Mouse (Mus musculus): ENCODE data around the gene Mta3. TPM values are rescaled to one million over a fixed set of nuclear protein-coding genes. Genes with fewer than 3 reads are reported as not detected.

Gene Mta3
- polyA plus RNA-seq, 1 experiment from 2014 or later: 44.2 TPM

DNA sequence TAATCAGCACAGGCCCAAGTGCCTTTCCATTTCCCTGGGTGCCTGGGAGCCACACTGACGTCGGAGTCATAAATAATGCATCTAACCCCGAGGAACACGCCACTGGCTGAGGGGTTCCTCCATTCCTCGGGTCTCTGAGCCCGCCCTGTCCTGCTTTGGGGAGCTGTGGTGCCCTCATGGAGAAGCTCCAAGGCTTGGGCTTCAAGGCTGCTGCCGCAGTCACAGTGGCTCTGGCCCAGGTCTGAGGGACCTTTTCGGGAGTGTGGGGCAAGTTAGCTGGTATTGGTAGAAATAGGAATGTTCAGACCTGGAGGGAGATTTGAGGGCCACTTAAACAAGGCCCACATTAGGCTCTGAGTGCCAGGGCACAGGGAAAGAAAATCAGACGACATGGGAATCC lies 12.0 kb upstream of the Mta3 start:
- ATAC-seq (ENCODE audit: low FRiP score, low TSS enrichment): no peak
- Histone ChIP-seq H3K9ac (ENCODE audit: low read length) (no peak overlapping the region), H3K4me1 (replicated peaks; ENCODE audit: control insufficient read depth, insufficient read depth) (no peaks in the 10 kb centered on the region), H3K4me3 (ENCODE audit: low read depth, low read length) (no peak overlapping the region), H3K27ac (replicated peaks) (no peak overlapping the region), H3K27me3 (ENCODE audit: control insufficient read depth, insufficient read depth, low read length) (no peaks in the 10 kb centered on the region), H3K4me2 (replicated peaks; ENCODE audit: low read depth) (no peak overlapping the region), H3K36me3 (ENCODE audit: control insufficient read depth, insufficient read depth, low read length) (no peaks in the 10 kb centered on the region), H3K9me3 (ENCODE audit: control insufficient read depth, low read length) (no peaks in the 10 kb centered on the region)
- no peak for DNase-seq (ENCODE audit: low spot score)
- TF ChIP-seq CTCF (IDR thresholded peaks at IDR 0.05; ENCODE audit: low read depth): no peak
- 50% methylated on average over 9 of the region's 9 CpGs for WGBS

DNA sequence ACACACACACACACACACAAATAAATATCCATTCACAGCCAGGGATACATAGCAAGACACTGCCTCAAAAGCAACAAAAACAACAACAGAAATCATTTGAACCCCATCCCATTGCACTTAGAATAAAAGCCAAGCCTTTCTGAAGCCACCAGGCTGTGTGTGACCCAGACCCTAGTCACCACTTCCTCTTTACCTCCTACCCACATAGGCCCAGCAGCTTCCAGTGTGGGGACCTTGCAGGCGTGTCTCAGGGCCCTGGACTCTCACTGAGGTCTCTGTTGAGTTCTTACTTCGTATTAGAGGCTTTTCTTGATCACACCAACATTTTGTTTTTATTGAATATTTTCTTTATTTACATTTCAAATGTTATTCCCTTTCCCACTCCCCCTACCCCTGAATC lies 10.2 kb upstream of the Mta3 start:
- no peak overlapping the region for H3K27ac ChIP-seq (replicated peaks)
- no peaks in the 10 kb centered on the region for H3K36me3 ChIP-seq (ENCODE audit: control insufficient read depth, insufficient read depth, low read length)
- no peak overlapping the region for H3K4me3 ChIP-seq (ENCODE audit: low read depth, low read length)
- H3K4me2 ChIP-seq (replicated peaks; ENCODE audit: low read depth): no peak overlapping the region
- no peaks in the 10 kb centered on the region for H3K4me1 ChIP-seq (replicated peaks; ENCODE audit: control insufficient read depth, insufficient read depth)
- no peaks in the 10 kb centered on the region for H3K27me3 ChIP-seq (ENCODE audit: control insufficient read depth, insufficient read depth, low read length)
- no peak overlapping the region for H3K9ac ChIP-seq (ENCODE audit: low read length)
- DNase-seq (ENCODE audit: low spot score) (no peak), ATAC-seq (ENCODE audit: low FRiP score, low TSS enrichment) (no peak)
- TF ChIP-seq CTCF (IDR thresholded peaks at IDR 0.05; ENCODE audit: low read depth): no peak
- no peak for TF ChIP-seq EP300 (optimal IDR thresholded peaks at IDR 0.05)
- no peaks in the 10 kb centered on the region for H3K9me3 ChIP-seq (ENCODE audit: control insufficient read depth, low read length)
- WGBS: 75% methylated on average over 2 of the region's 2 CpGs

- no peaks in the 10 kb centered on the region for H3K9me3 ChIP-seq (ENCODE audit: control insufficient read depth, low read length)
- H3K27ac ChIP-seq (replicated peaks): peak overlapping the region; percentile 83
- no peak overlapping the region for H3K4me3 ChIP-seq (ENCODE audit: low read depth, low read length)
- no peaks in the 10 kb centered on the region for H3K4me1 ChIP-seq (replicated peaks; ENCODE audit: control insufficient read depth, insufficient read depth)
- TF ChIP-seq EP300 (optimal IDR thresholded peaks at IDR 0.05): peak; percentile 46
- TF ChIP-seq CTCF (IDR thresholded peaks at IDR 0.05; ENCODE audit: low read depth): no peak
- DNase-seq (ENCODE audit: low spot score) (peak; percentile 81), ATAC-seq (ENCODE audit: low FRiP score, low TSS enrichment) (peak; percentile 95)
- no peak overlapping the region for H3K9ac ChIP-seq (ENCODE audit: low read length)
- no peak overlapping the region for H3K4me2 ChIP-seq (replicated peaks; ENCODE audit: low read depth)
- WGBS: 66% methylated on average over 8 of the region's 8 CpGs
- H3K27me3 ChIP-seq (ENCODE audit: control insufficient read depth, insufficient read depth, low read length): no peaks in the 10 kb centered on the region
- no peaks in the 10 kb centered on the region for H3K36me3 ChIP-seq (ENCODE audit: control insufficient read depth, insufficient read depth, low read length)
These were observed 6.8 kb upstream of the Mta3 start for GRCm38 (mm10) chr17:83699062-83699724.

GRCm38 (mm10) chr17:83700125-83700524 lies 5.8 kb upstream of the Mta3 start:
- Histone ChIP-seq H3K4me2 (replicated peaks; ENCODE audit: low read depth) (no peak overlapping the region), H3K4me3 (ENCODE audit: low read depth, low read length) (no peak overlapping the region), H3K27ac (replicated peaks) (peak overlapping the region; percentile 83), H3K9ac (ENCODE audit: low read length) (no peak overlapping the region), H3K4me1 (replicated peaks; ENCODE audit: control insufficient read depth, insufficient read depth) (no peaks in the 10 kb centered on the region), H3K36me3 (ENCODE audit: control insufficient read depth, insufficient read depth, low read length) (no peaks in the 10 kb centered on the region), H3K27me3 (ENCODE audit: control insufficient read depth, insufficient read depth, low read length) (no peaks in the 10 kb centered on the region), H3K9me3 (ENCODE audit: control insufficient read depth, low read length) (no peaks in the 10 kb centered on the region)
- WGBS: 79% methylated on average over 9 of the region's 9 CpGs
- TF ChIP-seq CTCF (IDR thresholded peaks at IDR 0.05; ENCODE audit: low read depth) (no peak), EP300 (optimal IDR thresholded peaks at IDR 0.05) (no peak)
- ATAC-seq (ENCODE audit: low FRiP score, low TSS enrichment) (no peak), DNase-seq (ENCODE audit: low spot score) (no peak)

- no peak for DNase-seq (ENCODE audit: low spot score)
These were observed 1.5 kb upstream of the Mta3 start for GRCm38 (mm10) chr17:83704469-83704868.

DNA sequence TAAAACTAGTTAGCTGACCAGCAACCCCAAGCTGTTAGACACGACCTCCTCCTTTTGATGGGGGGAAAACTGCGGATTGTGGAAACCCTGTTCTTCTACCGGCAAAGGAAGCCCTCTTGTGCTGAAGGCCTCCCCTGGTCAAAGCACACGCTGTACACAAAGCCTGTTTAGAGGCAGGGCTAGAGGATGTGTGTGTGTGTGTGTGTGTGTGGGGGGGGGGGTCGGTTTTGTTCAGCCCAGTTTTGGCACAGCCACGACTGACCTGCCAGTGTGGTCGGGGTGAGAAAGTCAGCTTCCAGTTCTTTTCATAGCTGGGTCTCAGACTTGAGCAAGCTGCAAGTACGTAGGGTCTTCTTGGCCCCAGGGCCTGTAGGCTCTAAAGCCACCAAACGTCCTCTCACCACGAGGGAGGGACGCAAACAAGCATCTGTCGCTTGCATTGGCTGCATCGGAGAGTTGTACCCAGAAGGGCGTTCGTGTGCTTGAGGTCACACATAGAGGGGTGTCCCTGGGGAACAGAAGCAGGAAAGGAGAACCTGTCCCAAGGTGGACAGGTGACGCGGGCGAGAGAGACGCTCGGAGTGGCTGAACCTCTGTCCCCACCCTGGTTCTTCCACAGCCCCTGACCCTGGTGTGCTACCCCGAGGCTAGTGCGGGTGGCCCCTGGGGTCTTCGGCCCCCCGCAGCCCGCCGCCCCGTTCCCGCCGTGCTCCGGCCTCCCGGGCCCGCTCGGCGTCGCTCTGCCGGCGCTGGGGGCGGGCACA lies 429 bp upstream of the Mta3 start:
- Histone ChIP-seq H3K9me3 (ENCODE audit: control insufficient read depth, low read length) (no peaks in the 10 kb centered on the region), H3K4me2 (replicated peaks; ENCODE audit: low read depth) (peak overlapping the region; percentile 95), H3K36me3 (ENCODE audit: control insufficient read depth, insufficient read depth, low read length) (no peaks in the 10 kb centered on the region), H3K4me1 (replicated peaks; ENCODE audit: control insufficient read depth, insufficient read depth) (no peaks in the 10 kb centered on the region), H3K27ac (replicated peaks) (peak overlapping the region; percentile 99), H3K27me3 (ENCODE audit: control insufficient read depth, insufficient read depth, low read length) (no peaks in the 10 kb centered on the region), H3K9ac (ENCODE audit: low read length) (peak overlapping the region; percentile 97), H3K4me3 (ENCODE audit: low read depth, low read length) (peak overlapping the region; percentile 79)
- DNase-seq (ENCODE audit: low spot score): peak; percentile 73
- peak; percentile 84 for ATAC-seq (ENCODE audit: low FRiP score, low TSS enrichment)
- WGBS: 7% methylated on average over 20 of the region's 38 CpGs
- no peak for TF ChIP-seq EP300 (optimal IDR thresholded peaks at IDR 0.05)
- TF ChIP-seq CTCF (IDR thresholded peaks at IDR 0.05; ENCODE audit: low read depth): no peak

More at GRCm38 (mm10) chr17:83704469-83704868, 1.5 kb upstream of the Mta3 start:
- no peaks in the 10 kb centered on the region for H3K27me3 ChIP-seq (ENCODE audit: control insufficient read depth, insufficient read depth, low read length)
- H3K4me1 ChIP-seq (replicated peaks; ENCODE audit: control insufficient read depth, insufficient read depth): no peaks in the 10 kb centered on the region
- H3K9me3 ChIP-seq (ENCODE audit: control insufficient read depth, low read length): no peaks in the 10 kb centered on the region
- H3K4me3 ChIP-seq (ENCODE audit: low read depth, low read length): no peak overlapping the region
- H3K36me3 ChIP-seq (ENCODE audit: control insufficient read depth, insufficient read depth, low read length): no peaks in the 10 kb centered on the region
- TF ChIP-seq CTCF (IDR thresholded peaks at IDR 0.05; ENCODE audit: low read depth): no peak
- TF ChIP-seq EP300 (optimal IDR thresholded peaks at IDR 0.05): no peak
- H3K27ac ChIP-seq (replicated peaks): no peak overlapping the region
- 75% methylated on average over 5 of the region's 5 CpGs for WGBS
- H3K9ac ChIP-seq (ENCODE audit: low read length): no peak overlapping the region
- ATAC-seq (ENCODE audit: low FRiP score, low TSS enrichment): no peak
- no peak overlapping the region for H3K4me2 ChIP-seq (replicated peaks; ENCODE audit: low read depth)

All from stomach, postnatal 0 days (tissue).